Mouse (Mus musculus): ENCODE results near the gene Nop10. TPM values are rescaled to one million over a fixed set of nuclear protein-coding genes. Genes with fewer than 3 reads are reported as not detected.
A peak's percentile ranks its signal among the peaks of the same experiment; 100 is the strongest.

The Nop10 gene
- polyA plus RNA-seq, 1 experiment from 2014 or later, result 176 TPM

DNA sequence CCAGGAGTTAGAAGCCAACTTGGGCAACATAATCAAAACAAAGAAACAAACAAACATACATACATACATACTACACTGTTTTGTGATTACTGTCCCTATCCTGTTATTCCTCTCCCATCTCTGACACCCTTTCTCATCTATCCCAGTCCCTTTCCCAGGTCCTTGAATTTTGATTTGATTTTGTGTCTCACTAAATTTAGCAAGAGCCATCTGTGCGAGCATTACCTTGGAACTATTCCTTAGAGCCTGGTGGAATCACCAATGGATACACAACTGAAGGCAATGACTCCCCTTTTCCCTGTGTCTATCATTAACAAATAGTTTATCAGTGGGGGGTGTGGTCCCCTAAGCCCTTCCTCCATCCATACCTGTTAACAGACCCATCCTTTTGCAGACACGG is 31.1 kb downstream of the Nop10 start:
- Histone ChIP-seq H3K36me3 (ENCODE audit: control insufficient read depth, insufficient read depth, low read length) (0 out of 2 replicates have a peak, but pooled peaks cover 5% of the 10 kb centered on the region), H3K4me3 (ENCODE audit: control insufficient read depth in 1 of 2, insufficient read depth in 1 of 2, low read depth in 1 of 2, low read length in 2 of 2) (no peak overlapping the region), H3K27me3 (ENCODE audit: control insufficient read depth, insufficient read depth, low read length) (no peaks in the 10 kb centered on the region), H3K9me3 (ENCODE audit: control insufficient read depth, low read length) (no peaks in the 10 kb centered on the region), H3K4me2 (ENCODE audit: low read length) (no peak overlapping the region), H3K27ac (replicated peaks in 1 of 2; ENCODE audit: control insufficient read depth in 1 of 2, insufficient read depth in 1 of 2, low read depth in 2 of 2, low read length in 2 of 2) (no peak overlapping the region; a peak in 1 of 4 replicates), H3K4me1 (ENCODE audit: control insufficient read depth in 2 of 2, insufficient read depth in 2 of 2, low read length in 2 of 2) (peaks cover 2 to 17% of the 10 kb centered on the region in 2 experiments; a peak in 1 of 4 replicates), H3K9ac (ENCODE audit: low read length) (no peak overlapping the region)
- WGBS, result 68% methylated on average over 2 of the region's 2 CpGs
- no peak for ATAC-seq (ENCODE audit: insufficient number of reproducible peaks, insufficient read depth, low FRiP score, low read depth)

DNA sequence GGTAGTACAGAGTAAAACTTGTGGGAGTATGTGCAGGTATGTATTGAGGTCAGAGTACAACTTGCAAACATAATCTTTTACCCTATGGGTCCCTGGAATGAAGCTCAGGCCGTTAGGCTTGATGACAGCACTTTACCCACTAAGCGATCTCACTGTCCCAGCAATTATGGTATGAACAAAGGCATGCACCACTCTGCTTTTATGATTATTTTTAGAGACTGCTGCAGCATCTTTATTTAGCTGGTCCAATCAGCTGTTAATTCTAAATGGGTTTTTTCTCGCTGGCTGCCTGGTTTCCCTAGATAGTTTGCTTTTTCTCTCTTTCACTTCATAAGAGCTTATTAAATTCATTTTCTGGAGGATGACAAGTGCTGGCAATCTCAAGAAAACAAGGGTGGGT is 34.5 kb downstream of the Nop10 start:
- 37% methylated on average over 3 of the region's 3 CpGs for WGBS
- H3K27ac ChIP-seq (replicated peaks in 1 of 2; ENCODE audit: control insufficient read depth in 1 of 2, insufficient read depth in 1 of 2, low read depth in 2 of 2, low read length in 2 of 2), result peak overlapping the region; percentile 91 to 95
- no peak for ATAC-seq (ENCODE audit: insufficient number of reproducible peaks, insufficient read depth, low FRiP score, low read depth)
- H3K36me3 ChIP-seq (ENCODE audit: control insufficient read depth, insufficient read depth, low read length), result 0 out of 2 replicates have a peak, but pooled peaks cover 5% of the 10 kb centered on the region
- H3K27me3 ChIP-seq (ENCODE audit: control insufficient read depth, insufficient read depth, low read length), result no peaks in the 10 kb centered on the region
- 0 out of 4 replicates have a peak, but pooled peaks cover 2 to 8% of the 10 kb centered on the region in 2 experiments for H3K4me1 ChIP-seq (ENCODE audit: control insufficient read depth in 2 of 2, insufficient read depth in 2 of 2, low read length in 2 of 2)
- H3K4me3 ChIP-seq (ENCODE audit: control insufficient read depth in 1 of 2, insufficient read depth in 1 of 2, low read depth in 1 of 2, low read length in 2 of 2), result peak overlapping the region in 1 of 2 experiments; percentile 11; a peak in 1 of 4 replicates
- H3K9me3 ChIP-seq (ENCODE audit: control insufficient read depth, low read length), result no peaks in the 10 kb centered on the region
- peak overlapping the region; percentile 60 for H3K4me2 ChIP-seq (ENCODE audit: low read length)
- peak overlapping the region; percentile 61; the same call in 1 of the 2 replicates for H3K9ac ChIP-seq (ENCODE audit: low read length)

DNA sequence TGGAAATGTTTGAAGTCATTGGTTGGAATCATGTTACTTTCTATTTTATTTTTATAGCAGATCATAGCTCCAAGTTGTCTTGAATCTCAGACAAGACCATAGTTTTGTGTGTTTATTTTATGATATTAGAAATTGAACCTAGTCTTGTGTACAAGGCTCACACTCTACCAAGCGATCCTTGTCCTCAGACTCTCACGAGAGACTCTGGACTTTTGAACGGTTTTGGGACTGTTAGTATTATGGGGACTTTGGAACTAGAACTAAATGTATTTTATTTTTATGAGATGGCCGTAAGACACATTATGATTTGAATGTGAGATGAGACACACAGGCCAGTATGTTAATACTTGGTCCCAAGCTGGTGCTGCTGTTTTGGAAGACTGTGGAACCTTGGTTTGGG is 36.5 kb downstream of the Nop10 start:
- 0 out of 4 replicates have a peak, but pooled peaks cover 2 to 8% of the 10 kb centered on the region in 2 experiments for H3K4me1 ChIP-seq (ENCODE audit: control insufficient read depth in 2 of 2, insufficient read depth in 2 of 2, low read length in 2 of 2)
- ATAC-seq (ENCODE audit: insufficient number of reproducible peaks, insufficient read depth, low FRiP score, low read depth), result no peak

DNA sequence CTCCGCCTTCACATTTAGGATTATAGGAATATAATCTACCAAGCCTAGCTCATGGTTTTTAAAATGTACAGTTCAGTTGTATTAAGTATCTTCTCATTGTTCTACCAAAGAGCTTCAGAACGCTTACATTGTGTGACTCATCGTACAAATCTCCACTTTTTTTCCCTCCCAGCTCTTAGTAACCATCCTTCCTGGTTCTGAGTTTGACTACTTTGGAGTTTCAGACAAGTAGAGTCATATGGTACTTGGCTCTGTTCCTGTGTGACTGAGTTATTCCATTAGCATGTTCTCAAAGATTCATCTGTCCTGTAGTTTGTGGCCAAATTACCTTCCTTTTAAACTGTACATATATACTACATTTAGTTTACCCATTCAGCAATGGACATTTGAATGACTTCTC is 46.9 kb downstream of the Nop10 start:
- peaks cover 4 to 16% of the 10 kb centered on the region in 2 experiments for H3K4me1 ChIP-seq (ENCODE audit: control insufficient read depth in 2 of 2, insufficient read depth in 2 of 2, low read length in 2 of 2)
- H3K9me3 ChIP-seq (ENCODE audit: control insufficient read depth, low read length), result no peaks in the 10 kb centered on the region
- H3K9ac ChIP-seq (ENCODE audit: low read length), result no peak overlapping the region
- 64% methylated on average over 3 of the region's 3 CpGs for WGBS
- no peak overlapping the region for H3K4me3 ChIP-seq (ENCODE audit: control insufficient read depth in 1 of 2, insufficient read depth in 1 of 2, low read depth in 1 of 2, low read length in 2 of 2)
- ATAC-seq (ENCODE audit: insufficient number of reproducible peaks, insufficient read depth, low FRiP score, low read depth), result no peak
- no peaks in the 10 kb centered on the region for H3K36me3 ChIP-seq (ENCODE audit: control insufficient read depth, insufficient read depth, low read length)
- H3K27ac ChIP-seq (replicated peaks in 1 of 2; ENCODE audit: control insufficient read depth in 1 of 2, insufficient read depth in 1 of 2, low read depth in 2 of 2, low read length in 2 of 2), result peak overlapping the region in 1 of 2 experiments; percentile 67; a peak in 2 of 4 replicates
- peak overlapping the region; percentile 48 for H3K4me2 ChIP-seq (ENCODE audit: low read length)
- H3K27me3 ChIP-seq (ENCODE audit: control insufficient read depth, insufficient read depth, low read length), result no peaks in the 10 kb centered on the region

More for the DNA sequence above, 36.5 kb downstream of the Nop10 start:
- Histone ChIP-seq H3K9me3 (ENCODE audit: control insufficient read depth, low read length) (no peaks in the 10 kb centered on the region), H3K4me2 (ENCODE audit: low read length) (no peak overlapping the region), H3K9ac (ENCODE audit: low read length) (no peak overlapping the region), H3K27ac (replicated peaks in 1 of 2; ENCODE audit: control insufficient read depth in 1 of 2, insufficient read depth in 1 of 2, low read depth in 2 of 2, low read length in 2 of 2) (no peak overlapping the region), H3K36me3 (ENCODE audit: control insufficient read depth, insufficient read depth, low read length) (0 out of 2 replicates have a peak, but pooled peaks cover 5% of the 10 kb centered on the region), H3K27me3 (ENCODE audit: control insufficient read depth, insufficient read depth, low read length) (no peaks in the 10 kb centered on the region), H3K4me3 (ENCODE audit: control insufficient read depth in 1 of 2, insufficient read depth in 1 of 2, low read depth in 1 of 2, low read length in 2 of 2) (no peak overlapping the region)
- 92% methylated on average over 4 of the region's 4 CpGs for WGBS

- no peaks in the 10 kb centered on the region for H3K27me3 ChIP-seq (ENCODE audit: control insufficient read depth, insufficient read depth, low read length)
- H3K27ac ChIP-seq (replicated peaks in 1 of 2; ENCODE audit: control insufficient read depth in 1 of 2, insufficient read depth in 1 of 2, low read depth in 2 of 2, low read length in 2 of 2), result peak overlapping the region; percentile 21 to 67
- 0 out of 2 replicates have a peak, but pooled peaks cover 1% of the 10 kb centered on the region for H3K36me3 ChIP-seq (ENCODE audit: control insufficient read depth, insufficient read depth, low read length)
- peaks cover 4 to 16% of the 10 kb centered on the region in 2 experiments for H3K4me1 ChIP-seq (ENCODE audit: control insufficient read depth in 2 of 2, insufficient read depth in 2 of 2, low read length in 2 of 2)
- 22% methylated on average over 10 of the region's 10 CpGs for WGBS
- H3K4me3 ChIP-seq (ENCODE audit: control insufficient read depth in 1 of 2, insufficient read depth in 1 of 2, low read depth in 1 of 2, low read length in 2 of 2), result no peak overlapping the region
- ATAC-seq (ENCODE audit: insufficient number of reproducible peaks, insufficient read depth, low FRiP score, low read depth), result 0 out of 2 replicates have a peak, but pooled peaks have one; percentile 47
- H3K9me3 ChIP-seq (ENCODE audit: control insufficient read depth, low read length), result no peaks in the 10 kb centered on the region
- H3K9ac ChIP-seq (ENCODE audit: low read length), result no peak overlapping the region; the same call in 1 of the 2 replicates
- H3K4me2 ChIP-seq (ENCODE audit: low read length), result peak overlapping the region; percentile 48
These were observed 47.5 kb downstream of the Nop10 start for GRCm38 (mm10) chr2:112309161-112309600.

Other genes with a start within 250 kb of the Nop10 start
- not detected in 2 replicates for gene Olfr1310, start 249.2 kb upstream of the Nop10 start, polyA plus RNA-seq (2014; fragmentation: Nextera tagmentation; extraction: Ambion mirVana)
- not detected in 2 replicates for gene Olfr1311, start 237.5 kb upstream of the Nop10 start, polyA plus RNA-seq (2014; fragmentation: Nextera tagmentation; extraction: Ambion mirVana)
- gene Olfr1312, start 211.7 kb upstream of the Nop10 start, polyA plus RNA-seq (2014; fragmentation: Nextera tagmentation; extraction: Ambion mirVana), result not detected in 2 replicates
- not detected in 2 replicates for gene Olfr1313, start 184.1 kb upstream of the Nop10 start, polyA plus RNA-seq (2014; fragmentation: Nextera tagmentation; extraction: Ambion mirVana)
- gene Olfr1314, start 165.1 kb upstream of the Nop10 start, polyA plus RNA-seq (2014; fragmentation: Nextera tagmentation; extraction: Ambion mirVana), result not detected in 2 replicates
- gene Olfr1315-ps1, start 146.5 kb upstream of the Nop10 start, polyA plus RNA-seq (2014; fragmentation: Nextera tagmentation; extraction: Ambion mirVana), result not detected in 2 replicates
- gene Olfr1316, start 126.9 kb upstream of the Nop10 start, polyA plus RNA-seq (2014; fragmentation: Nextera tagmentation; extraction: Ambion mirVana), result not detected in 2 replicates
- gene Olfr1317, start 121.6 kb upstream of the Nop10 start, polyA plus RNA-seq (2014; fragmentation: Nextera tagmentation; extraction: Ambion mirVana), result not detected in 2 replicates
- not detected in 2 replicates for gene Olfr1318, start 107.7 kb upstream of the Nop10 start, polyA plus RNA-seq (2014; fragmentation: Nextera tagmentation; extraction: Ambion mirVana)
- gene Lpcat4, start 22.5 kb upstream of the Nop10 start, polyA plus RNA-seq (2014; fragmentation: Nextera tagmentation; extraction: Ambion mirVana), result 10.3 and 12.1 TPM in 2 replicates
- not detected in 2 replicates for gene Nutm1, start 2.6 kb upstream of the Nop10 start, polyA plus RNA-seq (2014; fragmentation: Nextera tagmentation; extraction: Ambion mirVana)
- 17.9 and 18.1 TPM in 2 replicates for gene Slc12a6, start 3.9 kb downstream of the Nop10 start, polyA plus RNA-seq (2014; fragmentation: Nextera tagmentation; extraction: Ambion mirVana)
- not detected in 2 replicates for gene Gm21985, start 4.4 kb downstream of the Nop10 start, polyA plus RNA-seq (2014; fragmentation: Nextera tagmentation; extraction: Ambion mirVana)
- gene Emc4, start 106.1 kb downstream of the Nop10 start, polyA plus RNA-seq (2014; fragmentation: Nextera tagmentation; extraction: Ambion mirVana), result 99.2 and 107 TPM in 2 replicates
- gene Katnbl1, start 117.3 kb downstream of the Nop10 start, polyA plus RNA-seq (2014; fragmentation: Nextera tagmentation; extraction: Ambion mirVana), result 22.4 and 24.1 TPM in 2 replicates
- 18.1 and 20.1 TPM in 2 replicates for gene Emc7, start 193.1 kb downstream of the Nop10 start, polyA plus RNA-seq (2014; fragmentation: Nextera tagmentation; extraction: Ambion mirVana)
- gene Chrm5, start 218.8 kb downstream of the Nop10 start, polyA plus RNA-seq (2014; fragmentation: Nextera tagmentation; extraction: Ambion mirVana), result not detected in 2 replicates
- gene Aven, start 231.0 kb downstream of the Nop10 start, polyA plus RNA-seq (2014; fragmentation: Nextera tagmentation; extraction: Ambion mirVana), result 6.0 and 8.3 TPM in 2 replicates

Data from heart, embryonic 14.5 days (tissue).